8 mouse cellular contexts compared by ENCODE assay signal in the genomic region with DNA sequence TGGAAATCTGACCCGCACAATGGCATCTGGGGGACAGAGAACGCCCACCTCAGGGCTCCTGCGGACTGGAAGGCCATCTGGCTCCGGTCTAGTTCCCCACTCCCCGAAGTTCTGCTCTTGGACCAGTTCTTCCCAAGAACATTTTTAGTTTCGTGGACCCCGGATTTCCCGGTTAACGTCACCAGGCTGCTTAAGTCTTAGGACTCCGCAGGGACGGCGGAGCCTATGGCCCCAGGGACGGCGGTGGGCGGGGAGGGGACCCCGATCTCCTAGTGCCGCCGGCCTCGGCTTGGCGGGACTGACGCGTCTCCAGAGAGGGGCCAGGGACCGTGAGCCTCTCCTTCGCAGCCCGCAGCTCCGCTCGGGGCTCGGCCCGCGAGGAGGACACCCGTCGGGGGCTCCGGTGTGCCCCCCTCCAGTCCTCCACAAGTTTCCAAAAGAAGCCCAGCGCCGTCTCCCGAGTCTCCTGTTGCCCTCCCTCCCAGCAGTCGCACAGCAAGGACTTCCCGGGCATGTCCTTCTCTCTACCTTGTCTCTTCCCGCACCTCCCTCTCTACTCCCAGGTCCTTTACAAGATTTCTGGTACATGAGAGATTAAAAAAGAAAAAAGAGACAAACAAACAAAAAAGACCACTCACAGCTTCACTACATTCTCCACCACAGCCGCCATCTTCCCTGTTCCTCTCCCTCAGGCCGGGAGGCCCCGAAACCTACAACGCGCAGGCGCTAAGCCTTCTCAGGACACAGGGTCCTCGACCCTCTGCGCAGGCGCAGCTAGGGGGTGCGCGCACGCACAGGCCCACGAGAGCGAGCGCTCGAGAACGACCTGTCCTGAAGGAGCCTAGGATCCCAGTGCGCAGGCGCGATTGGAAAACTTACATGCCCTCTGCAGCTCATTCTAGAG. TPM values are rescaled to one million over a fixed set of nuclear protein-coding genes. Genes with fewer than 3 reads are reported as not detected.
DNase-seq lines count a peak whose midpoint lies in the region; ATAC-seq and TF ChIP-seq lines count a peak whose summit lies in the region.

No protein-coding gene starts in this region.

- peak; percentile 98 for DNase-seq in MN1 (ENCODE audit: low spot score)
- peak; percentile 99 for DNase-seq in cerebellum, adult 9-10 months
- peak; percentile 100 for DNase-seq in hindbrain, embryonic 10.5 days (ENCODE audit: low spot score)
- peak; percentile 99 for DNase-seq in layer of hippocampus, adult 9-11 months
- DNase-seq in lung, postnatal 0 days (ENCODE audit: low spot score), result peak; percentile 100
- DNase-seq in ovary, postnatal 14 days (ENCODE audit: low spot score), result peak; percentile 98
- peak; percentile 99 for DNase-seq in thymus, postnatal 14 days

- peak; percentile 96 for ATAC-seq in frontal cortex, adult (ENCODE audit: low TSS enrichment)
- peak; percentile 97 for ATAC-seq in lung, postnatal 0 days

- H3K9ac ChIP-seq in lung, postnatal 0 days (replicated peaks; ENCODE audit: low read depth), result peak overlapping the region; percentile 83

- no peaks in the 10 kb centered on the region for H3K9me3 ChIP-seq in hindbrain, embryonic 10.5 days
- H3K9me3 ChIP-seq in lung, postnatal 0 days (ENCODE audit: low read length), result no peaks in the 10 kb centered on the region

- H3K4me1 ChIP-seq in hindbrain, embryonic 10.5 days (replicated peaks), result peaks cover 31% of the 10 kb centered on the region
- H3K4me1 ChIP-seq in lung, postnatal 0 days (ENCODE audit: insufficient read depth, low read depth, low read length), result peaks cover 7% of the 10 kb centered on the region; the same call in 1 of the 2 replicates

- H3K27me3 ChIP-seq in hindbrain, embryonic 10.5 days (ENCODE audit: insufficient read depth, poor library complexity, severe bottlenecking), result no peaks in the 10 kb centered on the region
- H3K27me3 ChIP-seq in lung, postnatal 0 days (replicated peaks; ENCODE audit: insufficient read depth, low read length), result no peaks in the 10 kb centered on the region

- under 1% methylated on average over 59 of the region's 59 CpGs for WGBS in hindbrain, embryonic 10.5 days
- WGBS in lung, postnatal 0 days, result under 1% methylated on average over 58 of the region's 59 CpGs

- peak overlapping the region; percentile 98 for H3K27ac ChIP-seq in hindbrain, embryonic 10.5 days
- peak overlapping the region; percentile 89 for H3K27ac ChIP-seq in lung, postnatal 0 days (ENCODE audit: low read length)

- H3K36me3 ChIP-seq in hindbrain, embryonic 10.5 days, result peaks cover 32% of the 10 kb centered on the region
- H3K36me3 ChIP-seq in lung, postnatal 0 days (ENCODE audit: insufficient read depth, low read length), result no peaks in the 10 kb centered on the region

- H3K4me2 ChIP-seq in lung, postnatal 0 days (replicated peaks; ENCODE audit: low read depth, low read length), result peak overlapping the region; percentile 89

- no peak for TF ChIP-seq EP300 in lung, postnatal 0 days (IDR thresholded peaks at IDR 0.05)

- peak overlapping the region; percentile 99 for H3K4me3 ChIP-seq in hindbrain, embryonic 10.5 days
- H3K4me3 ChIP-seq in lung, postnatal 0 days (ENCODE audit: low read depth, low read length), result peak overlapping the region; percentile 69

- TF ChIP-seq CTCF in lung, postnatal 0 days (IDR thresholded peaks at IDR 0.05), result peak; percentile 52

RNA-seq across cellular contexts. Expression of gene Dpf2, which starts 0.5 kb away (rescaled TPM):
- polyA plus RNA-seq in hindbrain, embryonic 10.5 days (2016; fragmentation: Nextera tagmentation; extraction: Ambion mirVana), result 225 TPM in 2 replicates
- polyA plus RNA-seq in lung, postnatal 0 days (2015; fragmentation: Nextera tagmentation; extraction: Ambion mirVana), result 77.7 and 78.0 TPM in 2 replicates

RNA-seq across cellular contexts. Expression of gene Cdc42ep2, which starts 12.3 kb away (rescaled TPM):
- 2.0 and 2.9 TPM in 2 replicates for polyA plus RNA-seq in hindbrain, embryonic 10.5 days (2016; fragmentation: Nextera tagmentation; extraction: Ambion mirVana)
- polyA plus RNA-seq in lung, postnatal 0 days (2015; fragmentation: Nextera tagmentation; extraction: Ambion mirVana), result 21.3 and 23.2 TPM in 2 replicates

RNA-seq across cellular contexts. Expression of gene Tigd3, which starts 18.4 kb away (rescaled TPM):
- 9.9 and 11.3 TPM in 2 replicates for polyA plus RNA-seq in hindbrain, embryonic 10.5 days (2016; fragmentation: Nextera tagmentation; extraction: Ambion mirVana)
- polyA plus RNA-seq in lung, postnatal 0 days (2015; fragmentation: Nextera tagmentation; extraction: Ambion mirVana), result 1.3 and 1.5 TPM in 2 replicates

RNA-seq across cellular contexts. Expression of gene Slc25a45, which starts 34.7 kb away (rescaled TPM):
- polyA plus RNA-seq in hindbrain, embryonic 10.5 days (2016; fragmentation: Nextera tagmentation; extraction: Ambion mirVana), result 2.8 TPM in 2 replicates
- 8.4 and 10.2 TPM in 2 replicates for polyA plus RNA-seq in lung, postnatal 0 days (2015; fragmentation: Nextera tagmentation; extraction: Ambion mirVana)

RNA-seq across cellular contexts. Expression of gene Frmd8, which starts 37.3 kb away (rescaled TPM):
- 37.2 and 37.8 TPM in 2 replicates for polyA plus RNA-seq in hindbrain, embryonic 10.5 days (2016; fragmentation: Nextera tagmentation; extraction: Ambion mirVana)
- polyA plus RNA-seq in lung, postnatal 0 days (2015; fragmentation: Nextera tagmentation; extraction: Ambion mirVana), result 33.9 and 35.1 TPM in 2 replicates

Comparison
In these comparisons a context has a peak if more than half of its experiments do, and no peak if none do; other contexts are left out.
1. Peak in every context shown above with its lines: DNase-seq, ATAC-seq, H3K4me3 ChIP-seq and H3K27ac ChIP-seq.